Mouse (Mus musculus) stomach, postnatal 0 days (tissue): Measurements from ENCODE around the gene Vapa. TPM values are rescaled to one million over a fixed set of nuclear protein-coding genes. Genes with fewer than 3 reads are reported as not detected.

ENCODE experiments used
- ATAC-seq: fragments of 200-750 bp; cut with Nextera tagmentation; 2 replicates; pipeline ENCODE4 v1.8.0; 2017; ENCODE audit not compliant: low FRiP score, low TSS enrichment
- DNase-seq: peaks from one replicate; pipeline ENCODE4 v3.0.0-alpha.2; 2016; ENCODE audit warnings: low spot score
- H3K27ac ChIP-seq: fragments of 300-500 bp; sonication (generic); replicated peaks from 2 replicates; pipeline ENCODE4 v1.5.1; 2014; ENCODE audit warnings: mild to moderate bottlenecking, control low read depth
- H3K27me3 ChIP-seq: fragments of 300-500 bp; sonication (generic); 2 replicates; pipeline ENCODE4 v1.6.1; 2014; ENCODE audit warnings: low read length; ENCODE audit not compliant: control insufficient read depth, insufficient read depth
- H3K36me3 ChIP-seq: fragments of 300-500 bp; sonication (generic); 2 replicates; pipeline ENCODE4 v1.6.1; 2014; ENCODE audit warnings: low read length, mixed read lengths; ENCODE audit not compliant: control insufficient read depth, insufficient read depth
- H3K4me1 ChIP-seq: fragments of 300-500 bp; sonication (generic); replicated peaks from 2 replicates; pipeline ENCODE4 v1.6.1; 2014; ENCODE audit warnings: antibody characterized with exemption; ENCODE audit not compliant: control insufficient read depth, insufficient read depth
- H3K4me2 ChIP-seq: fragments of 300-500 bp; sonication (generic); replicated peaks from 2 replicates; pipeline ENCODE4 v1.6.1; 2014; ENCODE audit warnings: low read depth, mild to moderate bottlenecking, control low read depth, moderate library complexity
- H3K4me3 ChIP-seq: fragments of 300-500 bp; sonication (generic); 2 replicates; pipeline ENCODE4 v1.5.1; 2014; ENCODE audit warnings: low read depth, low read length, control low read depth
- H3K9ac ChIP-seq: fragments of 300-500 bp; sonication (generic); 2 replicates; pipeline ENCODE4 v1.6.1; 2014; ENCODE audit warnings: mild to moderate bottlenecking, low read length, control low read depth, mixed read lengths
- H3K9me3 ChIP-seq: fragments of 300-500 bp; sonication (generic); 2 replicates; pipeline ENCODE4 v1.6.1; 2016; ENCODE audit warnings: low read length; ENCODE audit not compliant: control insufficient read depth
- CTCF ChIP-seq: IDR thresholded peaks from 2 replicates; pipeline ENCODE4 v1.5.1; 2016; ENCODE audit warnings: antibody characterized with exemption, low read depth, mild to moderate bottlenecking, moderate library complexity
- EP300 ChIP-seq: optimal IDR thresholded peaks from 2 replicates; pipeline ENCODE3; 2016; ENCODE audit warnings: antibody characterized with exemption
- WGBS: fragments of 180-500 bp; shearing (Covaris S2); extraction: QIAGEN DNeasy Blood & Tissue Kit; methylation state at CpG from one replicate; pipeline ENCODE4 v1.1.7; 2014; 5-methylcytosine and 5-hydroxymethylcytosine counted together
- polyA plus RNA-seq: library from polyadenylated mRNA; unstranded; fragments of >200 nt; fragmentation: Nextera tagmentation; extraction: Ambion mirVana; gene quantifications from 2 replicates; pipeline ENCODE4 v1.2.1, GENCODE M21; 2015

The Vapa gene
- polyA plus RNA-seq, 1 experiment from 2014 or later = 203 TPM

- Histone ChIP-seq H3K9ac (no peak overlapping the region), H3K27ac (no peak overlapping the region), H3K4me1 (no peaks in the 10 kb centered on the region), H3K27me3 (no peaks in the 10 kb centered on the region), H3K36me3 (no peaks in the 10 kb centered on the region), H3K4me3 (no peak overlapping the region), H3K9me3 (no peaks in the 10 kb centered on the region), H3K4me2 (no peak overlapping the region)
- 72% methylated on average over 4 of the region's 4 CpGs for WGBS
- no peak for TF ChIP-seq EP300
- no peak for TF ChIP-seq CTCF
- no peak for DNase-seq
- ATAC-seq = no peak
Observed at GRCm38 (mm10) chr17:65655608-65656007, 42.3 kb upstream of the Vapa start.

GRCm38 (mm10) chr17:65650598-65650997 lies 37.2 kb upstream of the Vapa start:
- DNase-seq = no peak
- TF ChIP-seq CTCF = no peak
- TF ChIP-seq EP300 = no peak
- no peak overlapping the region for H3K4me3 ChIP-seq
- no peak overlapping the region for H3K4me2 ChIP-seq
- no peak overlapping the region for H3K27ac ChIP-seq
- H3K9me3 ChIP-seq = no peaks in the 10 kb centered on the region
- H3K36me3 ChIP-seq = no peaks in the 10 kb centered on the region
- WGBS = 79% methylated on average over 6 of the region's 6 CpGs
- H3K9ac ChIP-seq = no peak overlapping the region
- ATAC-seq = no peak
- H3K4me1 ChIP-seq = no peaks in the 10 kb centered on the region
- H3K27me3 ChIP-seq = no peaks in the 10 kb centered on the region

DNA sequence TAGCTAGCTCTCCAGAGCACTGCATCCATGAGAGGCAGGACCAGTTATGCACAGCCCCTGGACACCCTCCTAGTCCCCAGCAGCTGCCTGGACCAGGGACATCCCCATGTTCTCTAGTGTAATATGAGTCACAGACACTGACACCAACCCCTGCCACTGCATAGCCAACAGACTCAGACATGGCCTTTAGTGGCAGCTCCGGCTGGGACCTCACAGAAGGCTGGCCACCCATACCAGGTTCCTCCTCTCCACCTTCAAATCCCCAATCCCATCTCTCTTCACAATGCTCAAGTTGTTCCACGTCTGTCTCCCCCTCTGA lies 35.8 kb upstream of the Vapa start:
- no peaks in the 10 kb centered on the region for H3K4me1 ChIP-seq
- ATAC-seq (no peak), DNase-seq (no peak)
- no peaks in the 10 kb centered on the region for H3K9me3 ChIP-seq
- H3K27me3 ChIP-seq = no peaks in the 10 kb centered on the region
- no peaks in the 10 kb centered on the region for H3K36me3 ChIP-seq
- no peak overlapping the region for H3K9ac ChIP-seq
- WGBS = 97% methylated on average over 2 of the region's 2 CpGs
- H3K4me3 ChIP-seq = no peak overlapping the region
- no peak overlapping the region for H3K4me2 ChIP-seq
- no peak overlapping the region for H3K27ac ChIP-seq
- TF ChIP-seq CTCF (no peak), EP300 (no peak)

DNA sequence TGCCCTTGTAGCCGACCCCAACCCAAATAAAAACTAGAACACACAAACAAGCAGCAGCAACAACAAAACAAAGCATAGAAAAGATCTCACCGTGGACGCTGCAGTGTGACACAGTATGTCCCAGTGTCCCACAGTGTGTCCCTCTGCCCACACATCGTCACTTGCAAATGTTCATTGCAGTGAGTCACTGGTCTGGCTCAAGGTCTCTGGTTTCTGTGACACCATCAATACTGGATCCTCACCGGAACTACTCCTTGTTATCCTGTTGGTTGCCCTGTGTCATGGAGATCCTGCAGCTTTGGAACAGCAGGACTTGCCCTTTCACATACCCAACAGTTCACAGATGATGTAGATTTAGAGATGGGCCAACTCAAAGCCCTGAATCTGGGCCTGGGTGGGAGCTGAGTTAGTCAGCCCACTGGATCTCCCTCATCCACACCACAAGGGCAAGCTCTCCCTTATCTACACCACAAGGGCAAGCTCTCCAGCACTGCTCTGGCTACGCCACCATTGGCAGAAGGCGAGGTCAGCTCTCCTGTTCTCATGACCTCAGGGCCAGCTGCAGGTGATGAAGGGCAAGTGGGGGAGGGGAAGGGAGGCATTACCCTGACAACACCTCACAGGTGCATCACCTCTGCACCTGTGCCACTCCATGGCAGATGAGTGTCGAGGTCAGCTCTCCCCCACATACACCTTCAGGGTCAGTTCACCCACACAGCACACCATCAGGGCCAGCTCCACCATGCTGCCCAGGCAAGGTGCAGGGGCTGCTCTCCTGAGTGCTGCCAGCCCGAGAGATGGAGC lies 35.2 kb upstream of the Vapa start:
- H3K9me3 ChIP-seq = no peaks in the 10 kb centered on the region
- no peaks in the 10 kb centered on the region for H3K4me1 ChIP-seq
- H3K4me2 ChIP-seq = no peak overlapping the region
- 90% methylated on average over 9 of the region's 9 CpGs for WGBS
- H3K4me3 ChIP-seq = no peak overlapping the region
- DNase-seq (no peak), ATAC-seq (peak; percentile 53; the same call in 1 of the 2 replicates)
- TF ChIP-seq CTCF (no peak), EP300 (no peak)
- no peaks in the 10 kb centered on the region for H3K36me3 ChIP-seq
- H3K27ac ChIP-seq = no peak overlapping the region
- no peaks in the 10 kb centered on the region for H3K27me3 ChIP-seq
- H3K9ac ChIP-seq = no peak overlapping the region

DNA sequence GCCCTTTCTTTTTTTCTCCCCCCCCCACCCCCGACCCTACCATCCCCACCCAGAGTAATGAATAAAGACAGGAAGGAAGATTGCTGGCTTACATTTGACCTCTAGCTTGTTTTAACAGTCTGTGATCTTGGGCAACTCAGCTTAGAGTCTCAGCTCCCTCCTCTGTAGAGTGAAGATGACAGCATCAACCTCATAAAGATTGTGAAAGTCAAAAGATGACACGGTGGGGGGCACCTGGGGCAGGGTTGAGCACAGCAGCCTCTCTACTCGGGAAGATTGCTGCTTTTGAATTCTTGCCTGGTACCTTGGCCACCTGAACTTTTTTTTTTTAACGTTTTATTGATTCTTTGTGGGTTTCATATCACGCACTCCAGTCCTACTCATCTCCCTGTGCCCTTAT lies 34.6 kb upstream of the Vapa start:
- Histone ChIP-seq H3K36me3 (no peaks in the 10 kb centered on the region), H3K4me3 (no peak overlapping the region), H3K27me3 (no peaks in the 10 kb centered on the region), H3K9me3 (no peaks in the 10 kb centered on the region), H3K4me2 (no peak overlapping the region), H3K27ac (no peak overlapping the region), H3K4me1 (no peaks in the 10 kb centered on the region; the same call in 1 of the 2 replicates), H3K9ac (no peak overlapping the region)
- ATAC-seq = no peak
- no peak for TF ChIP-seq CTCF
- no peak for TF ChIP-seq EP300
- no peak for DNase-seq
- WGBS = 60% methylated on average over 5 of the region's 5 CpGs

- DNase-seq (peak; percentile 23), ATAC-seq (no peak)
- TF ChIP-seq EP300 = no peak
- TF ChIP-seq CTCF = no peak
- Histone ChIP-seq H3K9me3 (no peaks in the 10 kb centered on the region), H3K4me2 (no peak overlapping the region), H3K9ac (no peak overlapping the region), H3K4me3 (no peak overlapping the region), H3K27ac (no peak overlapping the region; the same call in 1 of the 2 replicates), H3K27me3 (no peaks in the 10 kb centered on the region), H3K4me1 (no peaks in the 10 kb centered on the region; the same call in 1 of the 2 replicates), H3K36me3 (no peaks in the 10 kb centered on the region)
- WGBS = 66% methylated on average over 6 of the region's 6 CpGs
Observed at GRCm38 (mm10) chr17:65647226-65647625, 33.9 kb upstream of the Vapa start.
